Mouse (Mus musculus): Measurements from ENCODE around the gene Olfr150. TPM values are rescaled to one million over a fixed set of nuclear protein-coding genes. Genes with fewer than 3 reads are reported as not detected.

Gene Olfr150
- not detected in 2 replicates for polyA plus RNA-seq (2012; ENCODE audit: low replicate concordance)

GRCm38 (mm10) chr9:39730678-39731077 lies at the start of gene Olfr150:
TSS of gene Olfr150 (plus strand) at chr9:39730978.

GRCm38 (mm10) chr9:39707017-39707416 lies 23.8 kb upstream of the Olfr150 start, which contains the start of gene Olfr149:
TSS of gene Olfr149 (minus strand) at chr9:39707117.

GRCm38 (mm10) chr9:39711053-39711452 lies 19.7 kb upstream of the Olfr150 start, which contains the start of gene Olfr965:
TSS of gene Olfr965 (plus strand) at chr9:39711353.

GRCm38 (mm10) chr9:39745949-39746348 lies 15.2 kb downstream of the Olfr150 start, which contains the start of gene Olfr967:
TSS of gene Olfr967 (plus strand) at chr9:39746249.

GRCm38 (mm10) chr9:39783153-39783552 lies 52.4 kb downstream of the Olfr150 start, which contains the start of gene Olfr968:
TSS of gene Olfr968 (minus strand) at chr9:39783253.

Other genes with a start within 250 kb of the Olfr150 start
- gene Olfr44, start 237.0 kb upstream of the Olfr150 start, polyA plus RNA-seq (2012; ENCODE audit: low replicate concordance), result not detected in 2 replicates
- not detected in 2 replicates for gene Olfr957, start 215.2 kb upstream of the Olfr150 start, polyA plus RNA-seq (2012; ENCODE audit: low replicate concordance)
- not detected in 2 replicates for gene Olfr958, start 176.9 kb upstream of the Olfr150 start, polyA plus RNA-seq (2012; ENCODE audit: low replicate concordance)
- gene Olfr959, start 155.4 kb upstream of the Olfr150 start, polyA plus RNA-seq (2012; ENCODE audit: low replicate concordance), result not detected in 2 replicates
- gene AW551984, start 126.6 kb upstream of the Olfr150 start, polyA plus RNA-seq (2012; ENCODE audit: low replicate concordance), result not detected in 2 replicates
- gene Olfr148, start 120.3 kb upstream of the Olfr150 start, polyA plus RNA-seq (2012; ENCODE audit: low replicate concordance), result not detected in 2 replicates
- not detected in 2 replicates for gene Olfr960, start 109.6 kb upstream of the Olfr150 start, polyA plus RNA-seq (2012; ENCODE audit: low replicate concordance)
- gene Olfr961, start 85.9 kb upstream of the Olfr150 start, polyA plus RNA-seq (2012; ENCODE audit: low replicate concordance), result not detected in 2 replicates
- not detected in 2 replicates for gene Olfr963, start 63.8 kb upstream of the Olfr150 start, polyA plus RNA-seq (2012; ENCODE audit: low replicate concordance)
- not detected in 2 replicates for gene Olfr149, start 23.9 kb upstream of the Olfr150 start, polyA plus RNA-seq (2012; ENCODE audit: low replicate concordance)
- gene Olfr965, start 19.6 kb upstream of the Olfr150 start, polyA plus RNA-seq (2012; ENCODE audit: low replicate concordance), result not detected in 2 replicates
- gene Olfr967, start 15.3 kb downstream of the Olfr150 start, polyA plus RNA-seq (2012; ENCODE audit: low replicate concordance), result not detected in 2 replicates
- gene Olfr968, start 52.3 kb downstream of the Olfr150 start, polyA plus RNA-seq (2012; ENCODE audit: low replicate concordance), result not detected in 2 replicates
- gene Olfr969, start 60.0 kb downstream of the Olfr150 start, polyA plus RNA-seq (2012; ENCODE audit: low replicate concordance), result not detected in 2 replicates
- not detected in 2 replicates for gene Olfr970, start 77.9 kb downstream of the Olfr150 start, polyA plus RNA-seq (2012; ENCODE audit: low replicate concordance)
- gene Olfr971, start 105.9 kb downstream of the Olfr150 start, polyA plus RNA-seq (2012; ENCODE audit: low replicate concordance), result not detected in 2 replicates
- not detected in 2 replicates for gene Olfr972, start 135.4 kb downstream of the Olfr150 start, polyA plus RNA-seq (2012; ENCODE audit: low replicate concordance)
- not detected in 2 replicates for gene Olfr229, start 176.4 kb downstream of the Olfr150 start, polyA plus RNA-seq (2012; ENCODE audit: low replicate concordance)
- not detected in 2 replicates for gene Olfr974, start 206.5 kb downstream of the Olfr150 start, polyA plus RNA-seq (2012; ENCODE audit: low replicate concordance)
- not detected in 2 replicates for gene Olfr975, start 221.1 kb downstream of the Olfr150 start, polyA plus RNA-seq (2012; ENCODE audit: low replicate concordance)
- not detected in 2 replicates for gene Olfr976, start 230.2 kb downstream of the Olfr150 start, polyA plus RNA-seq (2012; ENCODE audit: low replicate concordance)

All from leukemia stem cell, adult 10-12 weeks (primary cell).